Mouse (Mus musculus): ENCODE results near the gene Fkbpl. TPM values are rescaled to one million over a fixed set of nuclear protein-coding genes. Genes with fewer than 3 reads are reported as not detected.

The Fkbpl gene
- polyA plus RNA-seq, 1 experiment from 2014 or later, result 17.7 TPM

- WGBS, result 90% methylated on average over 3 of the region's 3 CpGs
- no peak overlapping the region for H3K4me2 ChIP-seq (replicated peaks; ENCODE audit: low read depth, low read length)
Observed at GRCm38 (mm10) chr17:34624981-34625380, 19.6 kb upstream of the Fkbpl start.

GRCm38 (mm10) chr17:34626062-34626772 lies 18.3 kb upstream of the Fkbpl start:
- Histone ChIP-seq H3K9me3 (ENCODE audit: low read length) (no peaks in the 10 kb centered on the region), H3K4me1 (ENCODE audit: insufficient read depth, low read length) (peaks cover 45% of the 10 kb centered on the region), H3K27me3 (ENCODE audit: insufficient read depth, low read length) (peaks cover 17% of the 10 kb centered on the region), H3K36me3 (ENCODE audit: insufficient read depth, low read length) (peaks cover 24% of the 10 kb centered on the region), H3K4me2 (replicated peaks; ENCODE audit: low read depth, low read length) (peak overlapping the region; percentile 87), H3K9ac (replicated peaks; ENCODE audit: low read length) (peak overlapping the region; percentile 87), H3K4me3 (ENCODE audit: low read length) (peak overlapping the region; percentile 84), H3K27ac (ENCODE audit: low read length) (peak overlapping the region; percentile 98)
- ATAC-seq (ENCODE audit: low FRiP score, low TSS enrichment), result peak; percentile 0; the same call in 1 of the 2 replicates
- WGBS, result 46% methylated on average over 16 of the region's 16 CpGs

More at GRCm38 (mm10) chr17:34624981-34625380, 19.6 kb upstream of the Fkbpl start:
- ATAC-seq (ENCODE audit: low FRiP score, low TSS enrichment), result no peak
- Histone ChIP-seq H3K36me3 (ENCODE audit: insufficient read depth, low read length) (peaks cover 25% of the 10 kb centered on the region), H3K9me3 (ENCODE audit: low read length) (no peaks in the 10 kb centered on the region), H3K4me3 (ENCODE audit: low read length) (no peak overlapping the region), H3K27ac (ENCODE audit: low read length) (no peak overlapping the region), H3K4me1 (ENCODE audit: insufficient read depth, low read length) (peaks cover 33% of the 10 kb centered on the region), H3K27me3 (ENCODE audit: insufficient read depth, low read length) (peaks cover 5% of the 10 kb centered on the region), H3K9ac (replicated peaks; ENCODE audit: low read length) (no peak overlapping the region)

DNA sequence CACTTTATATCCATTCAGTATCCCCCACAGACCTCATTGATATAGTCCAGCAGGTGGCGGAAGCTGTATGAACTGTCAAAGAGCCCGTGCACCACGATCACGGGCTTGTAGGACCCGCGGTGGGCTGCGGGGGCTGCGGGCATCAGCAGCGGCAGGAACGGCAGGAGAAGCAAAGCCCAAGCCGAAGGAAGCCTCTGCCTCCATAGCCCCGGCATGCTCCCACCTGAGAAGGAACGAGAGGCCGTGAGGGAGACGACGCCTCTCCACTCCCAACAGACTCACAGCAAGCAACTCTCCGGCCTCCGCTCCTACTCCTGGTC lies 17.8 kb upstream of the Fkbpl start:
- peaks cover 22% of the 10 kb centered on the region for H3K27me3 ChIP-seq (ENCODE audit: insufficient read depth, low read length)
- peak; percentile 29 for ATAC-seq (ENCODE audit: low FRiP score, low TSS enrichment)
- no peaks in the 10 kb centered on the region for H3K9me3 ChIP-seq (ENCODE audit: low read length)
- H3K27ac ChIP-seq (ENCODE audit: low read length), result peak overlapping the region; percentile 98
- H3K9ac ChIP-seq (replicated peaks; ENCODE audit: low read length), result peak overlapping the region; percentile 87
- peaks cover 18% of the 10 kb centered on the region; the same call in 1 of the 2 replicates for H3K36me3 ChIP-seq (ENCODE audit: insufficient read depth, low read length)
- H3K4me1 ChIP-seq (ENCODE audit: insufficient read depth, low read length), result peaks cover 50% of the 10 kb centered on the region
- peak overlapping the region; percentile 87 for H3K4me2 ChIP-seq (replicated peaks; ENCODE audit: low read depth, low read length)
- WGBS, result under 1% methylated on average over 18 of the region's 18 CpGs
- peak overlapping the region; percentile 84 for H3K4me3 ChIP-seq (ENCODE audit: low read length)

DNA sequence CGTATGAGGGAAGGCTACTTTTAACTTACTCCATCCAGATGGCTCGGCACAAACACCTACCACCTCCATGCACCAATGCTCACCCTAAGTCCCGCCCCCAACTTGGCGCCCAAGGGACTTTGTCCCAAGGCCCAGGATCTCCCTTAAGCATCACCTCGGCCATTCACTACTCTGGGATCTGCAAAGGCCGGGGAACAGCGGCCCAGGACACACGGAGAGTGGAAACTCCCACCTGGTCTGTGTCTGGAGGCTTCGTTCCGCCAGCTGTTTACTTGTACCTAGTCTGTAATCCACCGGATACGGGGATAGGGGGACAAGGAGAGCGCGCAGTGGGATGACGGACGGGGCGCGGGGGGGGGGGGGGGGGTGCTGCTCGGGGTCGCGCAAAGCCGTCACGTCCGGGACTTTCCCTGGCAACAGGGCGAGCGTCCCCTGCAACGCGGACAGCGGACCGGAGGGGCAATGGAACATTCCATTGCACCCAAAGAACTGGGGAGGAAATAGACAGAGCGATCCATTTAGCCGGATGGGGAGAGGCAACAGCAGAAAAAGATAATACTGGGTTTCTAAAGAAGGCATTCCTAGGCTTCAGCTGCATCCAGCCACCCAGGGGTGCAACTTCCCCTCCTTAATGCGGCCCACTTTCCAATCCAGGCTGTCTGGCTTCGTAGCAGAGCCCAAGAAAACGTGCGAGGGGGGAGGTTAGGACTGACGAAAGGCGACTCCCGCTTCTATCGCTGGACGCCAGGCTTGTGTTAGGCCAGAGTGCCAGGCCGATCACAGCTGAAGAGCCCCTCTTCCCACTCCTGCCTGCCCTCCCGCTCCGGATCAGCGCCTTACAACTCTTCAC lies 17.2 kb upstream of the Fkbpl start:
- Histone ChIP-seq H3K9ac (replicated peaks; ENCODE audit: low read length) (peak overlapping the region; percentile 87), H3K27me3 (ENCODE audit: insufficient read depth, low read length) (peaks cover 26% of the 10 kb centered on the region), H3K9me3 (ENCODE audit: low read length) (no peaks in the 10 kb centered on the region), H3K4me2 (replicated peaks; ENCODE audit: low read depth, low read length) (peak overlapping the region; percentile 87), H3K4me3 (ENCODE audit: low read length) (peak overlapping the region; percentile 84), H3K4me1 (ENCODE audit: insufficient read depth, low read length) (peaks cover 54% of the 10 kb centered on the region), H3K36me3 (ENCODE audit: insufficient read depth, low read length) (0 out of 2 replicates have a peak, but pooled peaks cover 15% of the 10 kb centered on the region), H3K27ac (ENCODE audit: low read length) (peak overlapping the region; percentile 98)
- ATAC-seq (ENCODE audit: low FRiP score, low TSS enrichment), result peak; percentile 85
- WGBS, result under 1% methylated on average over 38 of the region's 45 CpGs

DNA sequence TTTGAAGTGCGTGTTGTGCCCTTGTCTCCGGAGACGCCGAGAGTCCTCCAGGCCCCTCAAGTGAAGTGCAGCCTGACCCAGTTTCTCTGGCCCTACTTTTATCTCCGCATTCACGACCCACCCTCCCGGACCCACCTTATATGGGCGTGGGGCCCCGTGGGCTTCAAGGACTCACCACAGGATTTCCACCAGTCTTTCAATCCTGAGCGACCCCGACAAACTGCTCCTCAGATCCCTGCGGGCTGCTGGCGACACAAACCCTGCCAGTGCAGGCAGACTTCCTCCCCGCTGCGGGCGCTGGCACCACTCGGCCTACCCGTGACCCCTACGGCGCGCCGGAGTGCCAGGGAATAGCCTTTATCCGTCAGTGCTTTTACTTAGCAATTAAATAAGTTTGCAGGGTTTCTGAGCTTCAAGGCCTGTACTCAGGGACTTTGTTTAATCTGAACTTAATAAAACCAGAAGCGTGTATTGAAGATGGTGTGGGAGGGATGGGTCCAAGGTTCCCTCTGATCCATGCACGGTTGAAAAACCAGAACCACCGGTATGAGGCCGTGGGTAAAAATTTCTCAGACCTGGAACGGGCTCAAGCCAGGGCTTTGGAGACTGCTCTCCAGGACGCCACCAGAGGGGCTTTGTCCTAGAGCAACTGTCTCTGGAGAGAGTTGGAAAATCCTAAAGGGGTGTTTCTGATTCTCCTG lies 16.5 kb upstream of the Fkbpl start, which contains the start of gene Ppt2:
TSS of gene Ppt2 (minus strand) at position 568 of the 701 bp plus-strand sequence.
- Histone ChIP-seq H3K9me3 (ENCODE audit: low read length) (no peaks in the 10 kb centered on the region), H3K4me2 (replicated peaks; ENCODE audit: low read depth, low read length) (peak within 1 kb of the TSS; percentile 87), H3K4me3 (ENCODE audit: low read length) (peak within 1 kb of the TSS; percentile 84), H3K4me1 (ENCODE audit: insufficient read depth, low read length) (peaks cover 54% of the 10 kb centered on the region), H3K9ac (replicated peaks; ENCODE audit: low read length) (peak within 1 kb of the TSS; percentile 87), H3K27me3 (ENCODE audit: insufficient read depth, low read length) (peaks cover 26% of the 10 kb centered on the region), H3K27ac (ENCODE audit: low read length) (peak within 1 kb of the TSS; percentile 98), H3K36me3 (ENCODE audit: insufficient read depth, low read length) (0 out of 2 replicates have a peak, but pooled peaks cover 15% of the 10 kb centered on the region)
- WGBS, result 3% methylated on average over 29 of the region's 29 CpGs
- peak; percentile 8 for ATAC-seq (ENCODE audit: low FRiP score, low TSS enrichment)

DNA sequence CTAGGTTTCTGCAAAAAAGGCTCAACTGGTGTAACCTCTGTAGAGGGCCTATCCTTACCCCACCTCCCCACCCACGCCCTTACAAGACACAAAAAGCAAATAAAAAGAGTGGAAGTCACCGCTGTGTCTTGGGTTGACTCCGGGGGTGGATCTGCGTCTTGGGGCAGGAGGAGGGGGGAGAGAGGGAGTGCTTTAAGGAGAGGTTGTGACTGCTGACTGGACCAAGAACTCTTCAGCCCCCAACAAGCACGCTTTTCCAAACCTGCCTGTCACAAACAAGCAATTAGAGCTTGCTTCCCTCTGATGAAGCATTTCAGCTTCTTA lies 16.0 kb upstream of the Fkbpl start:
- Histone ChIP-seq H3K4me1 (ENCODE audit: insufficient read depth, low read length) (peaks cover 54% of the 10 kb centered on the region), H3K27me3 (ENCODE audit: insufficient read depth, low read length) (peaks cover 26% of the 10 kb centered on the region), H3K9ac (replicated peaks; ENCODE audit: low read length) (peak overlapping the region; percentile 87), H3K27ac (ENCODE audit: low read length) (peak overlapping the region; percentile 98), H3K9me3 (ENCODE audit: low read length) (no peaks in the 10 kb centered on the region), H3K4me2 (replicated peaks; ENCODE audit: low read depth, low read length) (peak overlapping the region; percentile 87), H3K4me3 (ENCODE audit: low read length) (peak overlapping the region; percentile 84), H3K36me3 (ENCODE audit: insufficient read depth, low read length) (0 out of 2 replicates have a peak, but pooled peaks cover 11% of the 10 kb centered on the region)
- WGBS, result 25% methylated on average over 5 of the region's 5 CpGs
- no peak for ATAC-seq (ENCODE audit: low FRiP score, low TSS enrichment)

- H3K27ac ChIP-seq (ENCODE audit: low read length), result peak within 1 kb of the TSS; percentile 98
- no peak for ATAC-seq (ENCODE audit: low FRiP score, low TSS enrichment)
- WGBS, result 4% methylated on average over 11 of the region's 16 CpGs
Observed at GRCm38 (mm10) chr17:34629221-34629751, 15.3 kb upstream of the Fkbpl start, which contains the start of gene Prrt1. TSS of gene Prrt1 (plus strand) at chr17:34629533.

GRCm38 (mm10) chr17:34629796-34630603 lies 14.6 kb upstream of the Fkbpl start:
- WGBS, result 17% methylated on average over 12 of the region's 12 CpGs

More at GRCm38 (mm10) chr17:34629221-34629751, 15.3 kb upstream of the Fkbpl start, which contains the start of gene Prrt1:
- peaks cover 54% of the 10 kb centered on the region for H3K4me1 ChIP-seq (ENCODE audit: insufficient read depth, low read length)
- peak within 1 kb of the TSS; percentile 84 for H3K4me3 ChIP-seq (ENCODE audit: low read length)
- peak within 1 kb of the TSS; percentile 87 for H3K9ac ChIP-seq (replicated peaks; ENCODE audit: low read length)
- H3K27me3 ChIP-seq (ENCODE audit: insufficient read depth, low read length), result peaks cover 26% of the 10 kb centered on the region
- 0 out of 2 replicates have a peak, but pooled peaks cover 6% of the 10 kb centered on the region for H3K36me3 ChIP-seq (ENCODE audit: insufficient read depth, low read length)
- H3K9me3 ChIP-seq (ENCODE audit: low read length), result no peaks in the 10 kb centered on the region
- H3K4me2 ChIP-seq (replicated peaks; ENCODE audit: low read depth, low read length), result peak within 1 kb of the TSS; percentile 87

More at GRCm38 (mm10) chr17:34629796-34630603, 14.6 kb upstream of the Fkbpl start:
- H3K9ac ChIP-seq (replicated peaks; ENCODE audit: low read length), result no peak overlapping the region
- no peak overlapping the region for H3K27ac ChIP-seq (ENCODE audit: low read length)
- peaks cover 26% of the 10 kb centered on the region for H3K27me3 ChIP-seq (ENCODE audit: insufficient read depth, low read length)
- H3K4me1 ChIP-seq (ENCODE audit: insufficient read depth, low read length), result peaks cover 54% of the 10 kb centered on the region
- 0 out of 2 replicates have a peak, but pooled peaks cover 6% of the 10 kb centered on the region for H3K36me3 ChIP-seq (ENCODE audit: insufficient read depth, low read length)
- no peaks in the 10 kb centered on the region for H3K9me3 ChIP-seq (ENCODE audit: low read length)
- peak overlapping the region; percentile 12; the same call in 1 of the 2 replicates for H3K4me3 ChIP-seq (ENCODE audit: low read length)
- ATAC-seq (ENCODE audit: low FRiP score, low TSS enrichment), result no peak
- peak overlapping the region; percentile 87 for H3K4me2 ChIP-seq (replicated peaks; ENCODE audit: low read depth, low read length)
